Mouse (Mus musculus): ENCODE measurements at regions not wholly inside any gene's neighbourhood (a gene's known extent, or its start where the extent isn't known, plus 50 kb on each side); places are given as distances from the start of the nearest gene placed in this dataset.
"Not testable (repeated sequence)": the region's sequence is repeated elsewhere in the genome, so short reads cannot be mapped to it uniquely, and the experiment has no call there.

GRCm38 (mm10) chr4:124395966-124396395 lies 214.6 kb downstream of the 3100002H09Rik start:
- no peak for DNase-seq (ENCODE audit: low spot score in 2 of 2)

DNA sequence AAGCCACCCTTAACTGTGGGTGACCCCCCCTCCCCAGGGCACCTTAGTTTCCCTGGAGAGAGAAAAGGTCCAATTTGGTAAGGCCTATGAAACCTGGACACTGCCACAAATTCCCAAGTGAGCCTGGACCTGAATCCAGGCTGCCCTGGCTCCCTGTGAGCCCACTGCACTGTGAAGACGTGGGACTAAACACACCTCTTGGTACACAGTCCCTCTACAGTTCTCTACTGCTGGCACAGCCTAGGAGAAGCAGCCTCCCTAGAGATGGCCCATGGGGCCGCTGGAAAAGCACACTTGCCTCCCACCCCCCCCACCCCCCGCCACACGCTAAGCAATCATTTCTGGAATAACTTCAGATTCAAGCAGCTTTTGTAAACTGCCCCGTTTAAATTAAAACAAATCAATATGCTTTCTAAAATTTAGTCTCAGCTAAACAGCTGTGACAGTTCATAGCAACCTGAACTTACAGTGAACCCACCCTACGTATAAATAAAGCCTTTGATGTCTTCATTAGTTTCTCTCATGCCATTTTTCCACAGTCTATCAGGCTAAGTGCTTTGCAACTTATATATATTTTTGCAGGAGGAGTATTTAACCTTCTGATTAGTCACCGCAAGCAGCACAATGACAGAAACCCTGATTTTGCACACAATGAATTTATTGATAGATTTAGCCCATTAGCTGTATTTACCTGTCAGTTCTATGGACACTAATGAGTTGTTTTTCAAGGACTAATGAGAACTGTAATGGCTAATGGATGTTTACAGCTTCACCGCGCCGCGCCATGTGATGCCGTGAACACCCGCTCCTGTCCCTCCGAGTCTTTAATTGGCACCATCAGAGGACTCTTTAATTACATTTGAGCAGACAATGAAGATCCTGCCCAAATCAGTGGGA lies 215.3 kb downstream of the 3100002H09Rik start:
- no peak for DNase-seq (ENCODE audit: low spot score in 2 of 2)

DNA sequence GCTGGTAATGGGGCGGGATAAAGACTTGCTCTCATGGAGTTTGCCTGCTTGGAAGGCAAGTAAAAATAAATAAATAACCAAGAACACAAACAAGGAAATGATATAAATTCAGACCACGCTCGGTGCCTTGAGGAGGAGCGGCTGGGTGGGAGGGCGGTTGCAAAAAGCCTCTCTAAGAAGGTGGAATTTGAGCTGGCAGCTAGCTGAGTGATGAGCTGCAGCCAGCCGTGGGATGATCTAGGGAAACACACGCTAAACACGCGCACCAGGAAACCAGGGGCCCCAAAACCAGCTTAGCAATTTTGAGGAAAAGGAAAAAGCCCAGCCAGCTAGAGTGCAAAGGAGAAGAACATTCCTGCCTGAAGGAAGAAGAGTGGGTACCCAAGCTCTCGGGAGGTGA lies 217.0 kb downstream of the 3100002H09Rik start:
- peak in 1 of 2 experiments; percentile 14 for DNase-seq (ENCODE audit: low spot score in 2 of 2)

DNA sequence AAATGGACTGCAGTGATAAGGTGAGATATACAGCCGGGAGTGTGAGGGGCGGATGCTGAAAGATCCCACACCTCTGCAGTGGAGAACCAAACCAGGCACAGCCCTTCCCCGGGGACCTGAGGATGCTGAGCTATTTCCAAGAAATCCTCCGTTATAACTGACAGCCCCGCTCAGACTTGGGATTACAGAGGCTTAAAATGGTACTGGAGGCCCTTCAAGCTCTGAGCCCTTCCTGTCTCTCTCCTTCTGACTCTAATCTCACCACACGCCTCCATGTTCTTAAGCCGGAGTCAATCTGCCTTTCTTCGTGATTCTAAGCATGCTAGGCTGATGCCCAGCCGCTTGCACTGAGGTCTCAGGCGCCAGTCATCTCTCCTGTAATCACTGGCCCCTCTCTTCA lies 221.5 kb downstream of the 3100002H09Rik start:
- DNase-seq (ENCODE audit: low spot score in 2 of 2) = no peak

GRCm38 (mm10) chr4:124385106-124386055 lies 225.2 kb downstream of the 3100002H09Rik start:
- no peak for DNase-seq (ENCODE audit: low spot score in 2 of 2)

- DNase-seq (ENCODE audit: low spot score in 2 of 2) = no peak
Measured at GRCm38 (mm10) chr4:124376504-124376903, 234.1 kb downstream of the 3100002H09Rik start.

DNA sequence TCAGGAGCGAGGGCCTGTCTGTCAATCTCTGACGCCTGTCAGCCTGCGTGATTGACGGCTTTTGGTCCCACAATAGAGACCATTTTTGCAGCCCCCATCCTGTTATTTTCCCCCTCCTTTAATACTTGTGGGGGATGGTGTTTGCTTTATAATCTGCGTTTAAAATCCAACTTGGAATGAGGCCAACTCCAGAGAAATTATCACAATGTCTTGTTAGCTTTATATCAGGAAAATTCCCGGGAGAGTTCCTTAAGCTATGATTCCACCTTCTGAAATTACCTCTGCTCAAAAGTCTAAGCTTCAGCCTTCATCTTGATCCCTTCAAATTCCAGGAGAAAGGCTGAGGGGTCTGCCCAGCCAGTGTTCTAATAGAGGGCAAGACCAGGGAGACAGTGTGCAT lies 235.0 kb downstream of the 3100002H09Rik start:
- no peak for DNase-seq (ENCODE audit: low spot score in 2 of 2)

DNA sequence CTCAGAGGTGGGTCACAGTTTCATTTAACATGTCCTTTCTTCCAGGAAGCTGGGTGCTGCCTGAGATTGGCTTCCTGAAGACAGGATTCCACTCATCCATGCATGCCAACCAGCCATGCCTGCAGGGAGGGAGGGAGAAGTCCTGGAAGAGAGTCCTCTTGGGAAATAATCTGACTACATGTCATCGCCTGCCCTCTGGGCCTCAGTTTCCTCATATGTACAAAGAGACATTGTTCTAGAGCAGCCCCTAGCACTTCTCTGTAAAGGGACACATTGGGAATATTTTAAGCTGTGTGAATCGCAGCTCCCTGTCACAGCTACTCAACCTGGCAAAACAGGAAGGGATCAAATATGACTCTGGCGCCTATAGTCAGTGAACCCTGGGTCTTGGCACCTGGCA lies 241.8 kb downstream of the 3100002H09Rik start:
- no peak for DNase-seq (ENCODE audit: low spot score in 2 of 2)

- DNase-seq (ENCODE audit: low spot score in 2 of 2) = no peak
Measured at GRCm38 (mm10) chr4:124368085-124368484, 242.5 kb downstream of the 3100002H09Rik start.

DNA sequence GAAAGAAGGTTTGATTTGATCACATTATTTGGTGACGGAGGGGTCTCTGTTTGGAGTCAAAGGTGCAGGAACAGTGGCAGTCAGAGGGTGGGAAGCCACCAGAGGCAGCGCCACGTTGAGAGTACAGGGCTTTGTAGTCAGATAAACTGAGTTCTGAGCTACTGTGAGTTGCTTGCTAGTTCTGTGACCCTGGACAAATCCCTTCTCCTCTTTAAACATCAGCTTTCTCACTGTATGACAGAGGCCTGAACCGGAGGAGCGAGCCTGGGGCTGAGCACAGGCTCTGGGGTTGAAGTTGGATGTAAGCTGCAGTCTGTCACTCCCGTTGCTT lies 250.1 kb downstream of the 3100002H09Rik start:
- DNase-seq (ENCODE audit: low spot score in 2 of 2) = no peak

GRCm38 (mm10) chr4:124359707-124360577 lies 250.7 kb downstream of the 3100002H09Rik start:
- no peak for DNase-seq (ENCODE audit: low spot score in 2 of 2)

GRCm38 (mm10) chr4:124358456-124358855 lies 252.1 kb downstream of the 3100002H09Rik start:
- not testable (repeated sequence) for DNase-seq (ENCODE audit: low spot score in 2 of 2)

- no peak for DNase-seq (ENCODE audit: low spot score in 2 of 2)
Measured at GRCm38 (mm10) chr4:124350361-124350760, 260.2 kb downstream of the 3100002H09Rik start.

DNA sequence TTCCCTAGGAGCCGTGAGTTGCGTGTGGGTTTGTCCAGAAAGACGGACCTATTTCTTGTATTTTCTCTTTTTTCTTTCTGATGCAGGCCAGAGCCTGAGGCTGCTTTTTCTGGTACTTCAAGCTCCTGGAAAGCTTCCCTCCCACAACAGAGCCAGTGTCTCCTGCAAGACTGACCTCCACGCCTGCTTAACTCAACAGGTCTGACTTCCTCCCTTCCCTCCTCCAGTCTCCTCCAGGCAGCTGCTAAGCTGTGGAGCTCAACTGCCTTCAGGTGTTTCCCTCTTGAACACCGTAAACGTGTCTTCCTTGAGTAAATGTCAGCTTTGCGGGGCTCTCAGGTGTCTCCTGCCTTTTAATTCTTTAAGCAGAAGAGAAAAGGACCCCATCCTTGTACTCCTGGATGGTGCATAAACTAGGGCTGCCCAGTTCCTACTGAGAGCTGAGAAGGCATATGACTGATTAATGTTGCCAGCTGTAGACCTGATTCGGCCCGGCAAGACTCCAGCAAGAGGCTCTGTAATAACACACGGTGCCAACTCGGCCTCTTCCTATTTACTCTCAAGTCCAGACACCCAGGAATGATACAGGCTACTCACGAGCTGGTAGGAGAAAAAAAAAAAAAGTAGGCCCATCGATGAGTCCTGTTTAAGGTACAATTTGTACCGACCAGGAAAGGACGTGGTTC lies 260.9 kb downstream of the 3100002H09Rik start:
- DNase-seq (ENCODE audit: low spot score in 2 of 2) = no peak

GRCm38 (mm10) chr4:124349055-124349454 lies 261.5 kb downstream of the 3100002H09Rik start:
- DNase-seq (ENCODE audit: low spot score in 2 of 2) = no peak

DNA sequence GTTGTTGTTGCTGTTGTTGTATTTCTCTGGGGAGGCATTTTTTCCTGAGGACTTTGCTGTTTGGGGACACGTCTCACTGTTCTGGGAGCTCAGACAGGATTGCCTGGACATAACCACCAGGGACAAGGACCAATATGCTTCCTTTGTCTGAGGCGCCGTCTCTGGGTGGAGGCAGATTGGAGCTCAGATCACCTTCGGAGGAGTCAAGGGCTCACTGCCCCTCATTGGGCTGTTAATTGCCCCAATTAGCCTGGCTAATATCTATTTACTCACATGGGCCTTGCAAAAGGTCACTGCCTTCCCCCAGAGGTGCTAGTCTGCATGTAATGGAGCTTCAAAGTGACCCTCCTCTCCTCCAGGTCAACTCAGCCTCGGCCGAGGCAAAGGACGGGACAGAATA lies 270.5 kb downstream of the 3100002H09Rik start:
- no peak for DNase-seq (ENCODE audit: low spot score in 2 of 2)

DNA sequence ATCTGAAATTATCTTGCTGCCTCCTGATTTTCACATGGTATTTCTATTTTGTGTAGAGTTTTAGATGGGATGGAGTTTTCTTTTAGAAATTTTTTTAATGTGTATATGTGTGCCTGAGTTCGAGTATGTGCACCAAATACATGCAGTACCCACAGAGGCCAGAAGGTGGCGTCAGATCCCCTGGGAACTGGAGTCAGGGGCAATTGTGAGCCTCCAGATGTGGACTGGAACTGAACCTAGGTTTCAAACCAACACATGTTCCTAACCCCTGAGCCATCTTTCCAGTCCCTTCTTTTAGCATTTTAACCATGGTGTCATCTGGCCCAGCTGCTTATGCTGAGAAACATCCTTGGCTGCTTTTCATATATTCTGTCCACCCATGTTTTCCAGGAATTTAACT lies 274.9 kb downstream of the 3100002H09Rik start:
- no peak for DNase-seq (ENCODE audit: low spot score in 2 of 2)

DNA sequence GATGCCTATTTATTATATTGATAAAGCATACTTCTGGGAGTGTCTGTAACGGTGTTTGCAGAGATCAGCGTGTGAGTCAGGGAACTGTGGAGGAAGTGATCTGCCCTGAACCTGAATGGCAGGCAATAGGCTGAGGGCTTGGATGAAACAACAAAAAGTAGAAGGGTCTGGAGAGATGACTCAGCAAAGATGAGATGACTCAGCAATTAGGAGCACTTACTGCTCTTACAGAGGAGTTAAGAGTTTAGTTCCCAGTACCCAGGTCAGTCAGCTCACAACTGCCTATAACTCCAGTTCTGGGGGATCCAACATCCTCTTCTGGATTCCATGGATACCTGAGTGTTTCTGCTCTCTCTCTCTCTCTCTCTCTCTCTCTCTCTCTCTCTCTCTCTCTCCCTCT lies 277.6 kb downstream of the 3100002H09Rik start:
- no peak for DNase-seq (ENCODE audit: low spot score in 2 of 2)

GRCm38 (mm10) chr4:124332416-124332815 lies 278.2 kb downstream of the 3100002H09Rik start:
- DNase-seq (ENCODE audit: low spot score in 2 of 2) = no peak

GRCm38 (mm10) chr4:124329107-124329771 lies 281.4 kb downstream of the 3100002H09Rik start:
- no peak for DNase-seq (ENCODE audit: low spot score in 2 of 2)

Measured in right cerebral cortex, postnatal 36 days (tissue).